Mouse (Mus musculus): ENCODE data around the gene Cfap73. TPM values are rescaled to one million over a fixed set of nuclear protein-coding genes. Genes with fewer than 3 reads are reported as not detected.

The Cfap73 gene
- polyA plus RNA-seq, 1 experiment from 2014 or later, result 1.0 TPM

GRCm38 (mm10) chr5:120670132-120670531 lies 36.1 kb upstream of the Cfap73 start:
- H3K4me3 ChIP-seq (ENCODE audit: low read depth, low read length), result no peak overlapping the region
- 84% methylated on average over 7 of the region's 7 CpGs for WGBS
- no peaks in the 10 kb centered on the region for H3K27me3 ChIP-seq (replicated peaks; ENCODE audit: control insufficient read depth, insufficient read depth, low read length)
- no peak overlapping the region for H3K27ac ChIP-seq (replicated peaks; ENCODE audit: low read depth, low read length)
- no peaks in the 10 kb centered on the region for H3K9me3 ChIP-seq (ENCODE audit: control insufficient read depth, low read length)
- H3K4me2 ChIP-seq (ENCODE audit: low read depth, low read length), result no peak overlapping the region
- DNase-seq (ENCODE audit: low spot score), result no peak
- no peak overlapping the region for H3K9ac ChIP-seq (ENCODE audit: low read depth, low read length)
- H3K36me3 ChIP-seq (ENCODE audit: control insufficient read depth, insufficient read depth, low read length), result no peaks in the 10 kb centered on the region
- no peak for ATAC-seq (ENCODE audit: low read depth)
- no peaks in the 10 kb centered on the region for H3K4me1 ChIP-seq (ENCODE audit: control insufficient read depth, insufficient read depth, low read length)

- no peak overlapping the region for H3K9ac ChIP-seq (ENCODE audit: low read depth, low read length)
- WGBS, result 62% methylated on average over 7 of the region's 7 CpGs
- no peaks in the 10 kb centered on the region for H3K9me3 ChIP-seq (ENCODE audit: control insufficient read depth, low read length)
- no peak overlapping the region for H3K4me2 ChIP-seq (ENCODE audit: low read depth, low read length)
- no peaks in the 10 kb centered on the region for H3K27me3 ChIP-seq (replicated peaks; ENCODE audit: control insufficient read depth, insufficient read depth, low read length)
- ATAC-seq (ENCODE audit: low read depth) (no peak), DNase-seq (ENCODE audit: low spot score) (no peak)
- H3K4me3 ChIP-seq (ENCODE audit: low read depth, low read length), result no peak overlapping the region
- H3K27ac ChIP-seq (replicated peaks; ENCODE audit: low read depth, low read length), result no peak overlapping the region
- H3K36me3 ChIP-seq (ENCODE audit: control insufficient read depth, insufficient read depth, low read length), result no peaks in the 10 kb centered on the region
- H3K4me1 ChIP-seq (ENCODE audit: control insufficient read depth, insufficient read depth, low read length), result no peaks in the 10 kb centered on the region
These were observed 34.7 kb upstream of the Cfap73 start for GRCm38 (mm10) chr5:120668761-120669160.

GRCm38 (mm10) chr5:120664888-120665287 lies 30.9 kb upstream of the Cfap73 start:
- Histone ChIP-seq H3K4me3 (ENCODE audit: low read depth, low read length) (no peak overlapping the region), H3K27ac (replicated peaks; ENCODE audit: low read depth, low read length) (no peak overlapping the region), H3K4me1 (ENCODE audit: control insufficient read depth, insufficient read depth, low read length) (no peaks in the 10 kb centered on the region), H3K4me2 (ENCODE audit: low read depth, low read length) (no peak overlapping the region), H3K9me3 (ENCODE audit: control insufficient read depth, low read length) (no peaks in the 10 kb centered on the region), H3K9ac (ENCODE audit: low read depth, low read length) (no peak overlapping the region), H3K36me3 (ENCODE audit: control insufficient read depth, insufficient read depth, low read length) (no peaks in the 10 kb centered on the region), H3K27me3 (replicated peaks; ENCODE audit: control insufficient read depth, insufficient read depth, low read length) (no peaks in the 10 kb centered on the region)
- ATAC-seq (ENCODE audit: low read depth), result no peak
- WGBS, result 54% methylated on average over 2 of the region's 2 CpGs
- no peak for DNase-seq (ENCODE audit: low spot score)

GRCm38 (mm10) chr5:120660816-120661215 lies 26.8 kb upstream of the Cfap73 start:
- WGBS, result 47% methylated on average over 5 of the region's 5 CpGs
- H3K4me2 ChIP-seq (ENCODE audit: low read depth, low read length), result no peak overlapping the region
- no peak overlapping the region for H3K9ac ChIP-seq (ENCODE audit: low read depth, low read length)
- ATAC-seq (ENCODE audit: low read depth) (no peak), DNase-seq (ENCODE audit: low spot score) (no peak)
- no peaks in the 10 kb centered on the region for H3K9me3 ChIP-seq (ENCODE audit: control insufficient read depth, low read length)
- H3K36me3 ChIP-seq (ENCODE audit: control insufficient read depth, insufficient read depth, low read length), result no peaks in the 10 kb centered on the region
- no peaks in the 10 kb centered on the region for H3K27me3 ChIP-seq (replicated peaks; ENCODE audit: control insufficient read depth, insufficient read depth, low read length)
- H3K4me1 ChIP-seq (ENCODE audit: control insufficient read depth, insufficient read depth, low read length), result no peaks in the 10 kb centered on the region
- H3K27ac ChIP-seq (replicated peaks; ENCODE audit: low read depth, low read length), result no peak overlapping the region
- no peak overlapping the region for H3K4me3 ChIP-seq (ENCODE audit: low read depth, low read length)

- DNase-seq (ENCODE audit: low spot score), result no peak
- no peak overlapping the region for H3K4me2 ChIP-seq (ENCODE audit: low read depth, low read length)
- H3K9ac ChIP-seq (ENCODE audit: low read depth, low read length), result no peak overlapping the region
- H3K4me1 ChIP-seq (ENCODE audit: control insufficient read depth, insufficient read depth, low read length), result no peaks in the 10 kb centered on the region
- no peak overlapping the region for H3K4me3 ChIP-seq (ENCODE audit: low read depth, low read length)
- no peak overlapping the region for H3K27ac ChIP-seq (replicated peaks; ENCODE audit: low read depth, low read length)
- peaks cover 4% of the 10 kb centered on the region; the same call in 1 of the 2 replicates for H3K27me3 ChIP-seq (replicated peaks; ENCODE audit: control insufficient read depth, insufficient read depth, low read length)
- no peak for ATAC-seq (ENCODE audit: low read depth)
- no peaks in the 10 kb centered on the region for H3K9me3 ChIP-seq (ENCODE audit: control insufficient read depth, low read length)
- 78% methylated on average over 12 of the region's 12 CpGs for WGBS
- H3K36me3 ChIP-seq (ENCODE audit: control insufficient read depth, insufficient read depth, low read length), result no peaks in the 10 kb centered on the region
These were observed 22.3 kb upstream of the Cfap73 start for GRCm38 (mm10) chr5:120656281-120656751.

GRCm38 (mm10) chr5:120653873-120654272 lies 19.8 kb upstream of the Cfap73 start:
- Histone ChIP-seq H3K4me2 (ENCODE audit: low read depth, low read length) (no peak overlapping the region), H3K9ac (ENCODE audit: low read depth, low read length) (no peak overlapping the region), H3K4me1 (ENCODE audit: control insufficient read depth, insufficient read depth, low read length) (no peaks in the 10 kb centered on the region), H3K27ac (replicated peaks; ENCODE audit: low read depth, low read length) (no peak overlapping the region), H3K9me3 (ENCODE audit: control insufficient read depth, low read length) (no peaks in the 10 kb centered on the region), H3K4me3 (ENCODE audit: low read depth, low read length) (no peak overlapping the region), H3K27me3 (replicated peaks; ENCODE audit: control insufficient read depth, insufficient read depth, low read length) (peaks cover 27% of the 10 kb centered on the region), H3K36me3 (ENCODE audit: control insufficient read depth, insufficient read depth, low read length) (no peaks in the 10 kb centered on the region)
- WGBS, result 90% methylated on average over 2 of the region's 2 CpGs
- ATAC-seq (ENCODE audit: low read depth), result no peak
- DNase-seq (ENCODE audit: low spot score), result no peak

GRCm38 (mm10) chr5:120652915-120653701 lies 19.1 kb upstream of the Cfap73 start:
- H3K27ac ChIP-seq (replicated peaks; ENCODE audit: low read depth, low read length), result no peak overlapping the region
- WGBS, result 78% methylated on average over 27 of the region's 28 CpGs
- no peak for DNase-seq (ENCODE audit: low spot score)
- peaks cover 35% of the 10 kb centered on the region for H3K27me3 ChIP-seq (replicated peaks; ENCODE audit: control insufficient read depth, insufficient read depth, low read length)
- no peak overlapping the region for H3K4me2 ChIP-seq (ENCODE audit: low read depth, low read length)
- H3K4me3 ChIP-seq (ENCODE audit: low read depth, low read length), result no peak overlapping the region
- H3K36me3 ChIP-seq (ENCODE audit: control insufficient read depth, insufficient read depth, low read length), result no peaks in the 10 kb centered on the region
- no peaks in the 10 kb centered on the region for H3K9me3 ChIP-seq (ENCODE audit: control insufficient read depth, low read length)
- H3K4me1 ChIP-seq (ENCODE audit: control insufficient read depth, insufficient read depth, low read length), result no peaks in the 10 kb centered on the region
- H3K9ac ChIP-seq (ENCODE audit: low read depth, low read length), result no peak overlapping the region
- no peak for ATAC-seq (ENCODE audit: low read depth)

GRCm38 (mm10) chr5:120651230-120651629 lies 17.2 kb upstream of the Cfap73 start:
- Histone ChIP-seq H3K27me3 (replicated peaks; ENCODE audit: control insufficient read depth, insufficient read depth, low read length) (peaks cover 49% of the 10 kb centered on the region), H3K27ac (replicated peaks; ENCODE audit: low read depth, low read length) (no peak overlapping the region)
- 63% methylated on average over 5 of the region's 5 CpGs for WGBS

GRCm38 (mm10) chr5:120649938-120650337 lies 15.9 kb upstream of the Cfap73 start:
- H3K27ac ChIP-seq (replicated peaks; ENCODE audit: low read depth, low read length), result no peak overlapping the region
- no peaks in the 10 kb centered on the region for H3K36me3 ChIP-seq (ENCODE audit: control insufficient read depth, insufficient read depth, low read length)
- no peaks in the 10 kb centered on the region for H3K4me1 ChIP-seq (ENCODE audit: control insufficient read depth, insufficient read depth, low read length)
- 28% methylated on average over 13 of the region's 13 CpGs for WGBS
- H3K9ac ChIP-seq (ENCODE audit: low read depth, low read length), result no peak overlapping the region
- no peak overlapping the region for H3K4me3 ChIP-seq (ENCODE audit: low read depth, low read length)
- no peaks in the 10 kb centered on the region for H3K9me3 ChIP-seq (ENCODE audit: control insufficient read depth, low read length)
- peaks cover 49% of the 10 kb centered on the region for H3K27me3 ChIP-seq (replicated peaks; ENCODE audit: control insufficient read depth, insufficient read depth, low read length)
- H3K4me2 ChIP-seq (ENCODE audit: low read depth, low read length), result no peak overlapping the region
- DNase-seq (ENCODE audit: low spot score) (no peak), ATAC-seq (ENCODE audit: low read depth) (no peak)

More at GRCm38 (mm10) chr5:120651230-120651629, 17.2 kb upstream of the Cfap73 start:
- H3K4me3 ChIP-seq (ENCODE audit: low read depth, low read length), result no peak overlapping the region
- H3K9ac ChIP-seq (ENCODE audit: low read depth, low read length), result no peak overlapping the region
- no peak overlapping the region for H3K4me2 ChIP-seq (ENCODE audit: low read depth, low read length)
- ATAC-seq (ENCODE audit: low read depth) (no peak), DNase-seq (ENCODE audit: low spot score) (no peak)
- no peaks in the 10 kb centered on the region for H3K9me3 ChIP-seq (ENCODE audit: control insufficient read depth, low read length)
- H3K36me3 ChIP-seq (ENCODE audit: control insufficient read depth, insufficient read depth, low read length), result no peaks in the 10 kb centered on the region
- no peaks in the 10 kb centered on the region for H3K4me1 ChIP-seq (ENCODE audit: control insufficient read depth, insufficient read depth, low read length)
